Mouse (Mus musculus) small intestine, adult 2 months (tissue): Measurements from ENCODE around the gene Rcvrn. TPM values are rescaled to one million over a fixed set of nuclear protein-coding genes. Genes with fewer than 3 reads are reported as not detected.

Experiments used
- H3K27ac ChIP-seq: fragments of 200-500 bp; 2 replicates; pipeline ENCODE4 v1.5.1; 2012; ENCODE audit warnings: low read depth, low read length, control low read depth, inconsistent platforms; ENCODE audit not compliant: insufficient read depth
- H3K27me3 ChIP-seq: fragments of 200-500 bp; 2 replicates; pipeline ENCODE4 v1.6.1; 2012; ENCODE audit warnings: mild to moderate bottlenecking, moderate library complexity, low read length, inconsistent platforms; ENCODE audit not compliant: control insufficient read depth, insufficient read depth
- H3K36me3 ChIP-seq: fragments of 200-500 bp; 2 replicates; pipeline ENCODE4 v1.6.1; 2012; ENCODE audit warnings: mild to moderate bottlenecking, low read length, control low read depth, inconsistent platforms; ENCODE audit not compliant: control insufficient read depth, insufficient read depth
- H3K4me1 ChIP-seq: fragments of 200-500 bp; 2 replicates; pipeline ENCODE4 v1.6.1; 2012; ENCODE audit warnings: low read length, inconsistent platforms, mixed read lengths; ENCODE audit not compliant: control insufficient read depth, insufficient read depth, insufficient read length
- H3K4me3 ChIP-seq: fragments of 200-500 bp; 2 replicates; pipeline ENCODE4 v1.5.1; 2012; ENCODE audit warnings: low read depth, mild to moderate bottlenecking, control low read depth, inconsistent platforms, low read length, moderate library complexity
- CTCF ChIP-seq: fragments of 200-500 bp; IDR thresholded peaks from 2 replicates; pipeline ENCODE4 v1.5.1; 2012; ENCODE audit warnings: low read depth, mild to moderate bottlenecking, control low read depth, inconsistent platforms, low read length, moderate library complexity, mixed read lengths; ENCODE audit not compliant: insufficient replicate concordance, insufficient read length; ENCODE audit errors: extremely low read depth
- POLR2A ChIP-seq: fragments of 200-500 bp; IDR thresholded peaks from 2 replicates; pipeline ENCODE4 v1.6.1; 2012; ENCODE audit warnings: low read depth, mild to moderate bottlenecking, control low read depth, inconsistent platforms, low read length, moderate library complexity
- WGBS: fragments of 180-500 bp; shearing (Covaris S2); methylation state at CpG from one replicate; pipeline ENCODE4 v1.1.7; 2018; 5-methylcytosine and 5-hydroxymethylcytosine counted together
- polyA plus RNA-seq: library from polyadenylated mRNA; depleted of rRNA; stranded (reverse); fragments of >200 nt; gene quantifications from 2 replicates; pipeline ENCODE4 v1.2.3, GENCODE M21; 2012

The Rcvrn gene
- polyA plus RNA-seq, 1 experiment = not detected

DNA sequence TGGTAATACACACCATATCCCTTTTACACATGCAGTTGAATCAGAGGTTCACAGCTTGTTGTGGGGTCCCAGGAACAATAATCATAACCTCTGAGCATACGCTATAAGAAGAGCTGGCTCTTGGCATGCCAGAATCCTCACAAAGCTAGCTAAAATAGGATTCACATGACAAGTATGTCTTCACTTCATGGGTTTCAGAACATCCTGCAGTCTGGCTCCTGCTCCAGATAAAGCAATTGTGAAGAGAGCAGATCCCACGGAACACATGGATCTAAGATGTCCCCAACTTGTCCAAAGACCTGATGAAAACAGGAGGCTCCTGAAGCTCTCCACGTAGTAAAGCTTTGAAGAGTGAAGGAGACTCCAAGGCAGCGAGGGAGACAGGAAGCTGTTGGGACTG, 20.3 kb downstream of the Rcvrn start:
- 83% methylated on average over 4 of the region's 4 CpGs for WGBS
- Histone ChIP-seq H3K4me3 (no peak overlapping the region), H3K36me3 (no peaks in the 10 kb centered on the region), H3K27me3 (no peaks in the 10 kb centered on the region), H3K27ac (no peak overlapping the region), H3K4me1 (no peaks in the 10 kb centered on the region)
- TF ChIP-seq CTCF (no peak), POLR2A (no peak)

- H3K4me3 ChIP-seq = no peak overlapping the region
- no peaks in the 10 kb centered on the region for H3K4me1 ChIP-seq
- H3K36me3 ChIP-seq = no peaks in the 10 kb centered on the region
- H3K27me3 ChIP-seq = no peaks in the 10 kb centered on the region
- no peak overlapping the region for H3K27ac ChIP-seq
- 56% methylated on average over 5 of the region's 5 CpGs for WGBS
- no peak for TF ChIP-seq POLR2A
- no peak for TF ChIP-seq CTCF
Measured at GRCm38 (mm10) chr11:67721485-67721884, 26.4 kb downstream of the Rcvrn start.

- no peaks in the 10 kb centered on the region for H3K36me3 ChIP-seq
Measured at GRCm38 (mm10) chr11:67722399-67723156, 27.5 kb downstream of the Rcvrn start.

GRCm38 (mm10) chr11:67723231-67724013, 28.3 kb downstream of the Rcvrn start:
- Histone ChIP-seq H3K27me3 (no peaks in the 10 kb centered on the region), H3K4me1 (no peaks in the 10 kb centered on the region), H3K4me3 (no peak overlapping the region), H3K27ac (no peak overlapping the region), H3K36me3 (no peaks in the 10 kb centered on the region)
- WGBS = 55% methylated on average over 8 of the region's 8 CpGs
- no peak for TF ChIP-seq POLR2A
- TF ChIP-seq CTCF = no peak

More at GRCm38 (mm10) chr11:67722399-67723156, 27.5 kb downstream of the Rcvrn start:
- TF ChIP-seq POLR2A = no peak
- TF ChIP-seq CTCF = no peak
- H3K4me3 ChIP-seq = no peak overlapping the region
- 31% methylated on average over 7 of the region's 7 CpGs for WGBS
- H3K27me3 ChIP-seq = no peaks in the 10 kb centered on the region
- H3K4me1 ChIP-seq = no peaks in the 10 kb centered on the region
- no peak overlapping the region for H3K27ac ChIP-seq

DNA sequence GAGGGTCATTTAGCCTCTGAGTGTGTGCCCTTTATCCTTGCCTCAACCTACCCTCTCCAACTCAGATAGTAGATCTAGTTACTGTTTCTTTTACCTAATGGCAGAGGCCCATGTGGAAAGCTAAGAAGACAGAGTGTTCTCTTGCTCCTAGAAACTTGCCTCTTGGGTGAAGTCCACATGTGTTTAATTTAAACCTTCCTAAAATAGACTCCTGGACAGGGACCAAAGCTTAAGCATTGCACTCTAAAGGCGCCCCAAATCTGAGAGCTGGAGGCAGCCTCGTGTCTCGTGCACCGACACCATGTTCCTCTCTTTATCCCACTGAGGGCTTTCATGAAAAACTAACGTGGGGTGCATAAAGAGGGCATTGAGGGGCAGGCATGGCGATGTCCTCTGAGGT, 32.0 kb downstream of the Rcvrn start:
- no peak for TF ChIP-seq POLR2A
- no peak for TF ChIP-seq CTCF
- no peaks in the 10 kb centered on the region for H3K27me3 ChIP-seq
- 73% methylated on average over 6 of the region's 6 CpGs for WGBS

GRCm38 (mm10) chr11:67728726-67729125, 33.6 kb downstream of the Rcvrn start:
- no peaks in the 10 kb centered on the region for H3K4me1 ChIP-seq
- H3K4me3 ChIP-seq = no peak overlapping the region
- no peak overlapping the region for H3K27ac ChIP-seq
- no peaks in the 10 kb centered on the region for H3K36me3 ChIP-seq
- no peaks in the 10 kb centered on the region for H3K27me3 ChIP-seq
- TF ChIP-seq POLR2A = no peak
- no peak for TF ChIP-seq CTCF

More for the DNA sequence above, 32.0 kb downstream of the Rcvrn start:
- no peak overlapping the region for H3K4me3 ChIP-seq
- no peaks in the 10 kb centered on the region for H3K36me3 ChIP-seq
- H3K27ac ChIP-seq = no peak overlapping the region
- no peaks in the 10 kb centered on the region for H3K4me1 ChIP-seq

DNA sequence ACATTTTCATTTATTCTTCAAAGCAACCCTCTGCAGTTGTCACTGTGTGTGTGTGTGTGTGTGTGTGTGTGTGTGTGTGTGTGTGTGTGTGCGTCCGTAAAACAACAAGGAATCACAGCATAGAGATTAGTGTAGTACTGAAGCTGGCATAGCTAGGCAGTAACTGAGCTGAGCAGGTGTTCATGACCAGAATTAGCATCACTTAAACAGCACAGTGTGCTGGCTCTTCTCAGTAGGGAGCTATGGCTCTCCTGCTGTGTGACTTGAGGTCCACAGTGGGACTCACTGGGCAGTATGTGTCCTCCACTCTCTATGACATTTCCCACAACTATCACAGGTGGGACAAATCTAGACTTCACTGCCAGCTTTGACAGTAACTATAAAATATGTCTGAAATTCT, 35.9 kb downstream of the Rcvrn start:
- no peak overlapping the region for H3K27ac ChIP-seq
- H3K4me1 ChIP-seq = no peaks in the 10 kb centered on the region
- no peak overlapping the region for H3K4me3 ChIP-seq
- TF ChIP-seq CTCF = no peak
- H3K27me3 ChIP-seq = no peaks in the 10 kb centered on the region
- WGBS = 93% methylated on average over 2 of the region's 2 CpGs
- H3K36me3 ChIP-seq = no peaks in the 10 kb centered on the region
